Mouse (Mus musculus): ENCODE results near the gene Lrrc23.
A peak's percentile ranks its signal among the peaks of the same experiment; 100 is the strongest.
"Not testable (repeated sequence)": the region's sequence is repeated elsewhere in the genome, so short reads cannot be mapped to it uniquely, and the experiment has no call there.

The Lrrc23 gene

GRCm38 (mm10) chr6:124779222-124779983 is at the start of gene Lrrc23:
Gene Lrrc23, minus strand, starts transcription at chr6:124779727.
- DNase-seq (ENCODE audit: low spot score in 2 of 2), result peak in 1 of 2 experiments; percentile 34

- no peak for DNase-seq (ENCODE audit: low spot score in 2 of 2)
Observed at GRCm38 (mm10) chr6:124828101-124828592, 48.6 kb upstream of the Lrrc23 start.

- DNase-seq (ENCODE audit: low spot score in 2 of 2), result no peak
Observed at GRCm38 (mm10) chr6:124822049-124822448, 42.5 kb upstream of the Lrrc23 start.

- no peak for DNase-seq (ENCODE audit: low spot score in 2 of 2)
Observed at GRCm38 (mm10) chr6:124820891-124821290, 41.4 kb upstream of the Lrrc23 start.

GRCm38 (mm10) chr6:124817971-124818370 is 38.4 kb upstream of the Lrrc23 start:
- DNase-seq (ENCODE audit: low spot score in 2 of 2), result no peak

- DNase-seq (ENCODE audit: low spot score in 2 of 2), result no peak
Observed at GRCm38 (mm10) chr6:124817563-124817962, 38.0 kb upstream of the Lrrc23 start.

- no peak for DNase-seq (ENCODE audit: low spot score in 2 of 2)
Observed at GRCm38 (mm10) chr6:124817125-124817524, 37.6 kb upstream of the Lrrc23 start.

GRCm38 (mm10) chr6:124816611-124817010 is 37.1 kb upstream of the Lrrc23 start:
- DNase-seq (ENCODE audit: low spot score in 2 of 2), result no peak

GRCm38 (mm10) chr6:124814858-124815774 is 35.6 kb upstream of the Lrrc23 start:
- no peak for DNase-seq (ENCODE audit: low spot score in 2 of 2)

- DNase-seq (ENCODE audit: low spot score in 2 of 2), result no peak
Observed at GRCm38 (mm10) chr6:124814448-124814847, 34.9 kb upstream of the Lrrc23 start.

GRCm38 (mm10) chr6:124813933-124814332 is 34.4 kb upstream of the Lrrc23 start, which contains the start of gene Tpi1:
Gene Tpi1, minus strand, starts transcription at chr6:124814296.
- peak; percentile 87 to 90 for DNase-seq (ENCODE audit: low spot score in 2 of 2)

GRCm38 (mm10) chr6:124813496-124813895 is 34.0 kb upstream of the Lrrc23 start:
- peak; percentile 72 to 76 for DNase-seq (ENCODE audit: low spot score in 2 of 2)

- no peak for DNase-seq (ENCODE audit: low spot score in 2 of 2)
Observed at GRCm38 (mm10) chr6:124812848-124813247, 33.3 kb upstream of the Lrrc23 start.

GRCm38 (mm10) chr6:124811701-124812560 is 32.4 kb upstream of the Lrrc23 start:
- no peak for DNase-seq (ENCODE audit: low spot score in 2 of 2)

GRCm38 (mm10) chr6:124811403-124811665 is 31.8 kb upstream of the Lrrc23 start:
- no peak for DNase-seq (ENCODE audit: low spot score in 2 of 2)

GRCm38 (mm10) chr6:124810566-124811402 is 31.3 kb upstream of the Lrrc23 start:
- not testable (repeated sequence) for DNase-seq (ENCODE audit: low spot score in 2 of 2)

- no peak for DNase-seq (ENCODE audit: low spot score in 2 of 2)
Observed at GRCm38 (mm10) chr6:124809775-124810538, 30.4 kb upstream of the Lrrc23 start.

- DNase-seq (ENCODE audit: low spot score in 2 of 2), result peak in 1 of 2 experiments; percentile 71
Observed at GRCm38 (mm10) chr6:124809052-124809774, 29.7 kb upstream of the Lrrc23 start.

- no peak for DNase-seq (ENCODE audit: low spot score in 2 of 2)
Observed at GRCm38 (mm10) chr6:124808358-124809012, 29.0 kb upstream of the Lrrc23 start, which contains the start of gene Spsb2. Gene Spsb2, plus strand, starts transcription at chr6:124808661.
